Mouse (Mus musculus) lung, postnatal 0 days (tissue): ENCODE measurements at regions not wholly inside any gene's neighbourhood (a gene's known extent, or its start where the extent isn't known, plus 50 kb on each side); places are given as distances from the start of the nearest gene placed in this dataset.

Source experiments
- CTCF ChIP-seq: IDR thresholded peaks from 2 replicates; pipeline ENCODE4 v1.5.1; 2016; ENCODE audit warnings: antibody characterized with exemption, mild to moderate bottlenecking
- EP300 ChIP-seq: IDR thresholded peaks from 2 replicates; pipeline ENCODE4 v1.6.1; 2016; ENCODE audit warnings: antibody characterized with exemption, mild to moderate bottlenecking, control low read depth

DNA sequence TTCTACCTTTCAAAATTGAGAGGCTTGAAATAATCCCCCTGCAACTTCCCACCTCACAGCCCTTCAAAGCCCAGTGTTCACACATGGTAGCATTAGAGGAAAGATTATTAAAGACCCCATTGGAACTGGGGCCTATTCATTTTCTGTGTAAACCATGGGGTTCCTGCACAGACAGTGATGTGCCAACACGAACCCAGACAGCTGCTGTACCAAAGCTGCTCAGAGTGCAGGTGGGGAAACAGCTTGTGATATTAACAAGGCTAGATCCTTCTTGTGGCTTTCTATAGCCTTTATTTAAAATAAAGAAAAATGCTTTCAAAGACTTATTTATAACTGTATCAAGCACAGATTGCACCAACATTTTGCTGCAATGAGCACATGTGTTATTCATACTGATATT lies 1174.5 kb upstream of the Tenm2 start:
- TF ChIP-seq CTCF (no peak), EP300 (no peak)
